Comparison of ENCODE assay signal across 9 mouse cellular contexts in genomic region chr11:33721297-33721696, GRCm38 (mm10).
DNase-seq lines count a peak whose midpoint lies in the region; ATAC-seq and TF ChIP-seq lines count a peak whose summit lies in the region.
"Had no signal": no experiment of that assay in that cellular context is flagged by ENCODE, and none has a peak within 500 bp of the region (broad histone marks: within the 10 kb centered on the region; RNA-seq: fewer than 3 reads in every experiment).

No protein-coding gene starts in this region.

- 19% methylated on average over 7 of the region's 7 CpGs for WGBS in kidney, adult 2 months
- 23% methylated on average over 7 of the region's 7 CpGs for WGBS in embryonic facial prominence, embryonic 10.5 days
- 28% methylated on average over 7 of the region's 7 CpGs for WGBS in hindbrain, embryonic 14.5 days
- WGBS in limb, embryonic 14.5 days: 24% methylated on average over 7 of the region's 7 CpGs

- no peaks in the 10 kb centered on the region for H3K27me3 ChIP-seq in kidney, adult 2 months (replicated peaks; ENCODE audit: control insufficient read depth, insufficient read depth, low read length)
- no peaks in the 10 kb centered on the region for H3K27me3 ChIP-seq in embryonic facial prominence, embryonic 10.5 days (replicated peaks; ENCODE audit: low read depth, poor library complexity, severe bottlenecking)
- H3K27me3 ChIP-seq in hindbrain, embryonic 14.5 days (ENCODE audit: control insufficient read depth, insufficient read depth, low read length): 0 out of 2 replicates have a peak, but pooled peaks cover 4% of the 10 kb centered on the region
- 0 out of 2 replicates have a peak, but pooled peaks cover 3% of the 10 kb centered on the region for H3K27me3 ChIP-seq in limb, embryonic 14.5 days (ENCODE audit: control insufficient read depth, insufficient read depth, low read length)

- no peak overlapping the region for H3K27ac ChIP-seq in kidney, adult 2 months (ENCODE audit: insufficient read depth, low read depth, low read length)
- H3K27ac ChIP-seq in embryonic facial prominence, embryonic 10.5 days (replicated peaks): no peak overlapping the region
- H3K27ac ChIP-seq in hindbrain, embryonic 14.5 days: no peak overlapping the region
- no peak overlapping the region for H3K27ac ChIP-seq in limb, embryonic 14.5 days (replicated peaks; ENCODE audit: low read depth, low read length)

- peak; percentile 23 for DNase-seq in kidney, adult 2 months
- DNase-seq in kidney, adult 11 months: no peak
- DNase-seq in adrenal gland, postnatal 10 days: peak; percentile 82
- peak; percentile 80 for DNase-seq in embryonic facial prominence, embryonic 10.5 days (ENCODE audit: low spot score)
- peak; percentile 90 for DNase-seq in hindbrain, embryonic 14.5 days (ENCODE audit: low spot score)
- peak; percentile 36 for DNase-seq in limb, embryonic 14.5 days (ENCODE audit: low spot score)
- peak; percentile 57 to 60 for DNase-seq in natural killer cell, adult 2 months (ENCODE audit: low spot score in 2 of 2)
- DNase-seq in thymus, postnatal 0 days (ENCODE audit: low spot score): peak; percentile 48

- no peak overlapping the region for H3K4me3 ChIP-seq in kidney, adult 2 months (ENCODE audit: insufficient read depth, low read depth, low read length)
- H3K4me3 ChIP-seq in embryonic facial prominence, embryonic 10.5 days: no peak overlapping the region
- H3K4me3 ChIP-seq in hindbrain, embryonic 14.5 days (replicated peaks; ENCODE audit: low read length): no peak overlapping the region
- no peak overlapping the region for H3K4me3 ChIP-seq in limb, embryonic 14.5 days (replicated peaks; ENCODE audit: low read length)
- H3K4me3 ChIP-seq: erythroblast, embryonic 14.5 days had no signal

- H3K9me3 ChIP-seq in embryonic facial prominence, embryonic 10.5 days: 0 out of 2 replicates have a peak, but pooled peaks cover 3% of the 10 kb centered on the region
- no peaks in the 10 kb centered on the region for H3K9me3 ChIP-seq in hindbrain, embryonic 14.5 days (ENCODE audit: control insufficient read depth, low read length)
- no peaks in the 10 kb centered on the region for H3K9me3 ChIP-seq in limb, embryonic 14.5 days (ENCODE audit: control insufficient read depth, low read length)

- H3K4me1 ChIP-seq in kidney, adult 2 months (ENCODE audit: control insufficient read depth, insufficient read depth, low read length): no peaks in the 10 kb centered on the region
- H3K4me1 ChIP-seq in embryonic facial prominence, embryonic 10.5 days: no peaks in the 10 kb centered on the region
- H3K4me1 ChIP-seq in hindbrain, embryonic 14.5 days (replicated peaks; ENCODE audit: control insufficient read depth, insufficient read depth, low read length): no peaks in the 10 kb centered on the region
- H3K4me1 ChIP-seq in limb, embryonic 14.5 days (ENCODE audit: control insufficient read depth, insufficient read depth, low read length): no peaks in the 10 kb centered on the region

- ATAC-seq in hindbrain, embryonic 14.5 days (ENCODE audit: low FRiP score): peak; percentile 69; the same call in 1 of the 2 replicates
- ATAC-seq in limb, embryonic 14.5 days (ENCODE audit: low FRiP score, low read depth): no peak

- TF ChIP-seq CTCF in kidney, adult 2 months (conservative IDR thresholded peaks at IDR 0.05; ENCODE audit: insufficient read depth, insufficient read length, low read depth, low read length): peak; percentile 78

- H3K36me3 ChIP-seq in kidney, adult 2 months (ENCODE audit: control insufficient read depth, insufficient read depth, low read length): no peaks in the 10 kb centered on the region
- H3K36me3 ChIP-seq in embryonic facial prominence, embryonic 10.5 days (replicated peaks): no peaks in the 10 kb centered on the region
- no peaks in the 10 kb centered on the region for H3K36me3 ChIP-seq in hindbrain, embryonic 14.5 days (replicated peaks; ENCODE audit: control insufficient read depth, insufficient read depth)
- no peaks in the 10 kb centered on the region for H3K36me3 ChIP-seq in limb, embryonic 14.5 days (ENCODE audit: control insufficient read depth, insufficient read depth, low read length)

- no peak overlapping the region for H3K4me2 ChIP-seq in hindbrain, embryonic 14.5 days (replicated peaks)
- H3K4me2 ChIP-seq in limb, embryonic 14.5 days (replicated peaks; ENCODE audit: low read depth, low read length, severe bottlenecking): no peak overlapping the region

- TF ChIP-seq POLR2A in kidney, adult 2 months (IDR thresholded peaks at IDR 0.05; ENCODE audit: low read depth, low read length): no peak
- no peak for TF ChIP-seq POLR2A in limb, embryonic 14.5 days (IDR thresholded peaks at IDR 0.05; ENCODE audit: borderline replicate concordance, extremely low read depth, insufficient read depth, insufficient read length)

- H3K9ac ChIP-seq in hindbrain, embryonic 14.5 days: no peak overlapping the region
- no peak overlapping the region for H3K9ac ChIP-seq in limb, embryonic 14.5 days (ENCODE audit: low read depth, low read length, severe bottlenecking)
